Mouse (Mus musculus) lung, adult 2 months (tissue): ENCODE results near the gene Cntnap1.

Experiments used
- CTCF ChIP-seq: fragments of 200-500 bp; IDR thresholded peaks from 2 replicates; pipeline ENCODE4 v1.5.1; 2011; ENCODE audit warnings: mild to moderate bottlenecking, low read length, control low read depth; ENCODE audit not compliant: insufficient read depth
- POLR2A ChIP-seq: fragments of 200-500 bp; IDR thresholded peaks from 2 replicates; pipeline ENCODE4 v1.6.1; 2011; ENCODE audit warnings: low read depth, mild to moderate bottlenecking, control low read depth, low read length, borderline replicate concordance; ENCODE audit errors: extremely low read depth

DNA sequence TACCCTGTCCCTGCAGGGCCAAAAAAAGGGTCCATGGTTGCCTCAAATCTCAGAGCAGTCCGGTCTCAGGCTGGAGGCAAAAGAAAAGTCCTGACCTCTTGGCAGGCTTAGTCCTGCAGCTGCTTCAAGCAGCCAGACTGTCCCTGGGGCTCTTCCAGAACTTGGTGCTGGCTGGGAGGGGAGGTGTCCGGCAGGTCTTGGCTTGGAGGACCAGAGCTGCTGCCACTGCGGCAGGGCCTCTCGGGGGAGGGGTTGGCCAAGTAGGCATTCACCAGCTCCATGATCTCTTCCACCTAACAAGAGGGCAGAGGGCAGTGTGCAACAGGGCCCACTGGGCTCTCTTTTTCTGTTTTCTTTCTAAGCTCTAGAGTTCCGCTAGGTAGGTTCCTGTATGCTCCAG is 7.6 kb upstream of the Cntnap1 start:
- TF ChIP-seq POLR2A (no peak), CTCF (no peak)
